Mouse (Mus musculus) pancreas, adult 10 weeks (tissue): Measurements from ENCODE around the gene Ap2m1. TPM values are rescaled to one million over a fixed set of nuclear protein-coding genes. Genes with fewer than 3 reads are reported as not detected.

Experiments used
- polyA plus RNA-seq: library from polyadenylated mRNA; stranded (reverse); fragments of 350-450 nt; fragmentation: Illumina TruSeq; extraction: RNeasy Lipid Tissue Mini Kit (QIAGEN cat#74804); gene quantifications from one replicate; pipeline ENCODE4 v1.2.3, GENCODE M21; 2015; ENCODE audit warnings: low read depth, low replicate concordance; ENCODE audit not compliant: insufficient read depth

Ap2m1 gene
- 57.8 TPM for polyA plus RNA-seq

GRCm38 (mm10) chr16:20535296-20536080, at the start of gene Ap2m1:
Gene Ap2m1 (plus strand): TSS chr16:20535478.

GRCm38 (mm10) chr16:20498677-20499475, 36.4 kb upstream of the Ap2m1 start, which contains the start of gene Eif2b5:
Gene Eif2b5 (plus strand): TSS chr16:20498817.

GRCm38 (mm10) chr16:20516726-20517201, 18.5 kb upstream of the Ap2m1 start, which contains the start of gene Dvl3:
Gene Dvl3 (plus strand): TSS chr16:20516982.

GRCm38 (mm10) chr16:20548096-20548948, 13.0 kb downstream of the Ap2m1 start, which contains the start of gene Abcf3:
Gene Abcf3 (plus strand): TSS chr16:20548577.

GRCm38 (mm10) chr16:20589366-20589938, 54.2 kb downstream of the Ap2m1 start, which contains the start of gene Vwa5b2:
Gene Vwa5b2 (plus strand): TSS chr16:20589471.

Other genes starting within 250 kb of the Ap2m1 start
- gene Parl, start 233.1 kb upstream of the Ap2m1 start, polyA plus RNA-seq, result 18.7 TPM
- 0.50 TPM for gene Cyp2ab1, start 210.1 kb upstream of the Ap2m1 start, polyA plus RNA-seq
- 20.6 TPM for gene Abcc5, start 109.1 kb upstream of the Ap2m1 start, polyA plus RNA-seq
- gene Eif2b5, start 36.7 kb upstream of the Ap2m1 start, polyA plus RNA-seq, result 21.2 TPM
- 14.7 TPM for gene Dvl3, start 18.5 kb upstream of the Ap2m1 start, polyA plus RNA-seq
- 25.1 TPM for gene Abcf3, start 13.1 kb downstream of the Ap2m1 start, polyA plus RNA-seq
- gene Vwa5b2, start 54.0 kb downstream of the Ap2m1 start, polyA plus RNA-seq, result 12.7 TPM
- 4.9 TPM for gene Eef1akmt4, start 76.1 kb downstream of the Ap2m1 start, polyA plus RNA-seq
- not detected for gene Gm49333, start 76.1 kb downstream of the Ap2m1 start, polyA plus RNA-seq
- 9.1 TPM for gene Alg3, start 76.3 kb downstream of the Ap2m1 start, polyA plus RNA-seq
- 3.7 TPM for gene Camk2n2, start 85.8 kb downstream of the Ap2m1 start, polyA plus RNA-seq
- 0.79 TPM for gene Ece2, start 94.3 kb downstream of the Ap2m1 start, polyA plus RNA-seq
- gene Psmd2, start 116.2 kb downstream of the Ap2m1 start, polyA plus RNA-seq, result 33.6 TPM
- gene Eif4g1, start 132.8 kb downstream of the Ap2m1 start, polyA plus RNA-seq, result 81.8 TPM
- 3.5 TPM for gene Fam131a, start 157.8 kb downstream of the Ap2m1 start, polyA plus RNA-seq
- gene Polr2h, start 182.2 kb downstream of the Ap2m1 start, polyA plus RNA-seq, result 9.7 TPM
- gene Clcn2, start 182.3 kb downstream of the Ap2m1 start, polyA plus RNA-seq, result 4.5 TPM
- 1.8 TPM for gene Chrd, start 197.6 kb downstream of the Ap2m1 start, polyA plus RNA-seq
- not detected for gene Thpo, start 199.0 kb downstream of the Ap2m1 start, polyA plus RNA-seq